Mouse (Mus musculus) ES-CJ7 (cell line): ENCODE data around the gene Tmprss6.

ENCODE experiments used
- DNase-seq: peaks from one replicate; pipeline ENCODE4 v3.0.0; 2011; ENCODE audit warnings: low read depth, low spot score

The Tmprss6 gene

GRCm38 (mm10) chr15:78468379-78468937, at the start of gene Tmprss6:
Gene Tmprss6, minus strand, starts transcription at chr15:78468634.
- no peak for DNase-seq

DNA sequence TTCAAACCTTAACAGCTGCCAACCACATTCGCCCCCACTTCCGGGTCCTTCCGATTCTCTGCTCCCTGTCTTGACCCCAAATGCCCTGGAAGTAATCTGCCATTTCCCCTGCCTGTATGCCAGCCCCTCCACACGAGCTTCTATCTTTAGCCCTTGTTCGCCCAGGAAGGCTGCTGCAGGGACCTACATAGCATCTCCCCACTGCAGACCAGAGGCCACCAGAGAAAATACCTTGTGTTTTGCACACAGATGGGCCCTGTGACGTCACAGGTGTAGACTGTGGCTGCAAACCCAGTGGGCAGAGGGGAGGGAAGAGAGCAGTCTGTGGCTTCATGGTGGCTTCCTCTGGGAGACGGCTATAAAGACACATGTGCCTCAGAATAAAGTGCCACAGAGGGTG, 49.8 kb upstream of the Tmprss6 start:
- DNase-seq: no peak

DNA sequence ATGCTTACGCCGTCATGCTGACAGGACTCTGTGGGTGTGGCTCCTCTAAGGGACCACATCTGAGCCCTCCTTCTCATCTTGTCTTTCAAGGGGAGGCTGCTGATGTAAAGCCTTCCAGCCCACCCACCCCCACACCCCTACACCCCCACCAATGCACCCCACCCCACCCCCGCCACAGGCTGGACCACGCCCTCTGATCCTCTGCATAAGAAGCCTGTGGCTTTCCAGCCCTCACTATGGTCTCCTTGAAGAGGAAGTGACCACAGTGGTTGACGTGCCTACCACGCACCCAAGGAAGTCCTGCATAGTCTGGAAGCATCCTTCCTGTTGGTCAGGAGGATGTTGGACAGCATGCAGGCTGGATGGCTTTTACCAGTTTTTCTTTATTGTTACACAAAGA, 47.3 kb upstream of the Tmprss6 start:
- no peak for DNase-seq

DNA sequence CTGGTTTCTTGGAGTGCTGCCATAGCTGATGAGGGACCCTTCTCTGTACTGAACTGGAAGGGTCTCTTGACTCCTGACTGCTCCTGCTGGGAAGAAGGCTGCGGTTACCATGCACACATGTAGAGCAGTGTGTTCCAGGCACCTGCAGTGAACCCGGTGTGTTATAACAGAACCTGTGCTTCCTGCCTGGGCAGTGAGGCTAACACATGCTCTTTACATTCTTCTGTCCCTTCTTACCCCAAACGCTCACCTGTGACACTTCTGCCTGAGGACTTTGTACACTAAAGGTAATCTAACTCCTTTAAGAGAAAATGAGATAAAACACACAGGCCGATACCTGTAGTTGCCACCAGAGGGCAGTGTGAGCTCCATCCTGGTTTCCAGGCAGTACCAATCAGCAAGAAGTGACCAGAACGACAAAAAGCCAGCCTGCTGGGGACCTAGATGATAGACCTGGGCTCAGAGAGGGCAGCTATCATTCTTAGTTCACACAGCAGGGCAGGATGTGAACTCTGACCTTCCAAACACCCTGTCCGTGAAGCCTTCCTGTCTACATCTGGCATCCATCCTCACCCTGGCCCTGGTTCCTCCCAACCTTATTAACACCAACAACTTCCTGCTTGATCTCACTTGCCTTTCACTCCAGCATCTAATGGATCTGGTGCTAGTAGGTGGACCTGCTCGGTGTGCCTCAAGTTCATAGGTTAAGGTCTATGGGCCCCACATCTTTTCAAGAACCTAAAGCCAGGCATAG, 46.1 kb upstream of the Tmprss6 start:
- peak; percentile 67 for DNase-seq

DNA sequence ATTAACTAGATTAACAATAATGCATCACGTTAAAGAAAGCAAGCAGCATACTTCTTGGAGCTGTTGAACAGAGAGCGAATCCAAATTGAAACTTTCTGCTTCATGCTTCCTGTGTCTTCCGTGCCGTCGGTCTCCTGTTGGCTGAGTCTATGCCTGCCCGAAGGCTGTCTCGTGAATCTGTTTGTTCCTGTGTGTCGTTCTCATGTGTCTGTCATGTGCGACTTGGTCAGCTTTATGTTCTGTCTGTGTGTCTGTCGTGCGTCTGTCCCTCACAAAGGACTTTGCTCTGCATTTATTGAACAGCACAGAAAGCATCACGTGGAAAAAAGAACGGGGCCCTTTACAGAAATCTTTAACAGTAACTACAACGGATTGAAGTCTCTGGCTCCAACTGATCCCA, 44.6 kb upstream of the Tmprss6 start:
- DNase-seq: no peak

DNA sequence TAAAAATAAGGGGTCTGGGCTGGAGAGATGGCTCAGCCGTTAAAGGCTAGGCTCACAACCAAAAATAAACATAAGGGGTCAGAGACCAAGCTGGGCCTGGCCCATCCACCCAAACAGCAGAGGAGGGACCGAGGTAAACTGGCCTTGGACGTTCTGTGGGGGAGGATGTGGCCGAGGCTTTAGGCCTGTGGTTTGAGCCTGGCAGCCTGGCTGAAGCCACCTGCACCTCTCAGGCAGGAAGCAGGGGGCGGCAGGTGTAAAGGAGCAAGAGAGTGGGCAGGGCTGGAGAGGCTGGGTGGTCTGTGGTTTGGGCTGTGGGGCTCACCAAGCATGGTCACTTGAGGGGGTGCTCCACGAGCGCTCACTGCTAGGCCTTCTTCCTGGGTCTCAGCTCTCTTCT, 43.5 kb upstream of the Tmprss6 start:
- no peak for DNase-seq

GRCm38 (mm10) chr15:78510736-78511135, 42.3 kb upstream of the Tmprss6 start:
- no peak for DNase-seq

DNA sequence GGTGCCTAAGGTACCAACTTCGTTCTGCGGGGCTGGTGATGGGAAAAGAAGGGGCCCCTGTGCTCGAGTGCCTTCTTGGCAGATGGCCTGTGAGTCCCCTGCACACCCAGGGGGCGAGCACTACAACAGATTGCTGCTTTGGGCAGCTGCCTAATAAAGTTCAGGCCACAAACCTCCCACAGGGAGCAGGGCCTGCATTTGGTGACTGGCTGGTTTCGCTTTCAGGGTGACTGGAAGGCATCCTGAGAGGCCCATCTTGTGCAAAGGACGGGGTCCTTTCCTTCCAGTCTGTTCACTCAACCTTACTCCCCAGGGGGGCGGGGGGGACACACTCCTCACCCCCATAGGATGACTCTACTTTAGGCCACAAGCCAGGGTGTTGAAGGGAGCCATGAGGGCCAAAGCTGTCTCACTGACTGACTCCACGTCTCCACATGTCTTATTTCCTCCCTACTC, 41.7 kb upstream of the Tmprss6 start:
- no peak for DNase-seq

DNA sequence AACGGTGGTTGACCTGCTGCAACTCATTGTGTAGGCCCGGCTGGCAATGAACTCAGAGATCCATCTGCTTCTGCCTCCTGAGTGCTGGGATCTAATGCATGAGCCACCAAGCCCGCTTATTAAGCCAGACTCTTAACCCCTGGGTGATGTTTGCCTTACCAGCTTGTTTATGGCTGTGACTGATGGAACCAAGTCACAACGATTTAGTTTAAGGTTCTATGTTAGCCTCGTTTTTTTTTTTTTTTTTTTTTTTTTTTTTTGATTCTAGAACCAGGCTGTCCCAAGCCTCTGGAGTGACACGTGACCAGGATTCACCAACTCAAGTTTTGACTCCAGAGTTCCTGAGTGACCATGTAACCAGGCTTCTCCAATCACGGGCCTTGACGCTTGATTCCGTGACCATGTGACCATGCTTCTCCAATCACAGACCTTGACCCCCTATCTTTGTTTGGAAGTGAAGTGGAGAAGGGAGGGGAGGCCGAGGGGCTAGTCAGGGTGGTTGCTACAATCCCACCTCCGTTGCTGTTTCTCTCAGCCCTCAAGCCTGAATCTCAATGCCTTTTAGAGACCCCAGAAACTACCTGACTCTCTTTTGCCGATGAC, 41.0 kb upstream of the Tmprss6 start:
- DNase-seq: peak; percentile 78

GRCm38 (mm10) chr15:78508443-78508842, 40.0 kb upstream of the Tmprss6 start:
- no peak for DNase-seq

DNA sequence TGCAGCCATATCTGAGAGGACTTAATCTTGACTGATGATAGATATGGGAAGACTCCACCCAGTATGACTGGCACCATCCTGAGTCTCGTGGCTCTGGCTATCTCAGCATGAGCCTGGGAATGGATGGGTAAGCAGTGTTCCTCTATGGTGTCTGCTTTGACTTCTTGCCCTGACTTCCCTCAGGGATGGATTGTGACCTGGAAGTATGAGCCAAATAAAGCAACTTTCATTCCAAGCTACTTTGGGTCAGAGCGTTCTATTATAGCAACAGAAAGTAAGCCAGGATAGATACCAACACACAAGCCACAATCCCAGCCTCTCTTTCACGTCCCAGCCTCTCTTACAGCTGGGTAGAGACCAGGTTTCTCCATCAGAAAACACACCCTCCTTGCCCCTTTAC, 37.1 kb upstream of the Tmprss6 start:
- no peak for DNase-seq

GRCm38 (mm10) chr15:78504816-78505215, 36.4 kb upstream of the Tmprss6 start:
- DNase-seq: no peak

- no peak for DNase-seq
Observed at GRCm38 (mm10) chr15:78504013-78504412, 35.6 kb upstream of the Tmprss6 start.

DNA sequence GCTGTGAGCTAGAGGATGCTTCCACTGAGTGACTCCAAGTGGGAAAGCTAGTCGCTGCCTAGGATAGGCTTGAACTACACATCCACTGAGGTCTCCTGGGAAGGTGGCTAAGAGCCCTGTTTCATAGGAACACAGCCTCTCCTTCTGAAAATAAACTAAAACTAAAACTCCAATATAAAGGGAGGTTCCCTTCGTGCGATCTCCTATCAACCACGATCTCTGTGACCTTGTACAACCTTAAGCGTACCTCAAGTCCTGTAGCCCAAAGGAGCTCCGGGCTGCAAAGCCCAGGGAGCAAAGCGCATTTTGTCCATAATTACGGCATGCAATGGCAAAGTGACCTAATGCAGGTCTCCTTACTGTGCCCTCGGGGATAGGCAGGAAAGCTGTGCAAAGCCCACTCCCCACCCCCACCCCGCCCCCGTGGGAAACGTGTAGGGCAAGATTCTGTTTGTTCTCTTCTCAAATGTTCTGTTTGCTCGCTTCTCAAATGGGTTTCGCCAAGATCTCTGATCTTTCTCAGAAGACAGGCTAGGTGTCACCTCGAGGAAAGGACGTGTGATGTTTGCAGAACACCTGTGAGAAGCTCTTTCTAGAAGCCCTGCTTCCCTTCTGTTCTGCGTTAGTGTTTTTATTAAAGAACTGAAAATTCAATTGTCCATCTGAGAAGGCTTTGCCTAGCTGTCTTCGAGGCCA, 34.2 kb upstream of the Tmprss6 start:
- DNase-seq: no peak

- no peak for DNase-seq
Observed at GRCm38 (mm10) chr15:78494968-78495406, 26.6 kb upstream of the Tmprss6 start, which contains the start of gene Il2rb. Gene Il2rb, minus strand, starts transcription at chr15:78495271.

DNA sequence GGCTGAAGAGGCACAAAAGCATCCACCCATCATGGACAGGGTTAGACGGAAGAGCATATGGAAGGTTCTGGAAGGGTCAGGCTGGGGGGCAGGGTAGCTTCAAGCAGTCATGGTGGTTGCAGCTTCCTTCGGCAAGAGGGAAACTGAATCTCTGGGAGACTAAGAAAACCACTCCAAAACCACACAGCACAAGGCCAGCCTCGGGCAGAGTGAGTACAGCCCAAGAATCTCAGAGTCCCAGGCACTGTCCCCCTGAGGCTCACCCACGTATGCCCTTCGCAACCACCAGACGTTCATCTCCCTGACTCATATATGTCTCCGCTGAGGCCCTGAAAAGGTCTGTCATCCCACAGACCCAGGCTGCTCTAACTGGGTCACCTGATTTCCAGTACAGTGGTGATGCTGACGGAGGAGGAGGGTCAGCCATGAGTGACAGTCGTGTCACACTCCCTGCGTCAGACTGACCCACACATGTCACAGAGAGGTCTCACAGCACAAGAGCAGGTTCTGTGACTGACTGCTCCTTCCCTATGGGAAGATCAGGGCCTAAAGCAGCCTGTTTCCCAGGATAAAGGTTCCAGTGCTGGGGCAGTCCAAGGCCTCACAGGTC, 25.1 kb upstream of the Tmprss6 start:
- DNase-seq: no peak

DNA sequence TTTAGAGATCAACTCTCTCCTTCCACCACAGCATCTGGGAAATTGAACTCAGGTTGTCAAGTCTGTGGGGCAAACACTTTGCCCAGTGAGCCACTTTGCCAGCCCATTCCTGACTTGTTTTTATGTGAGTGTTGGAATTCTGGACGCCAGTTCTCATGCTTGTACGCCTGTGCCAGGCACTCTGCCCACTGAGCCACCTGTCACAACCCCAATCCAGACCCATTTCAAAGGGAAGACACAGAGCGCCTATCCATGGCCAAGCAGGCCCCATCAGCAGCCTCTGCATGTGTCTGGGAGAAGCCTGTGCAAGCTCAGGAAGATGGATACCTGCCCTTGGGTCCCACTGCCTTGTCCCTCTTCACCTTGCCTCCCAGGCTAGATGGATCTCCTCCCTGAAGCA, 22.9 kb upstream of the Tmprss6 start:
- DNase-seq: no peak

DNA sequence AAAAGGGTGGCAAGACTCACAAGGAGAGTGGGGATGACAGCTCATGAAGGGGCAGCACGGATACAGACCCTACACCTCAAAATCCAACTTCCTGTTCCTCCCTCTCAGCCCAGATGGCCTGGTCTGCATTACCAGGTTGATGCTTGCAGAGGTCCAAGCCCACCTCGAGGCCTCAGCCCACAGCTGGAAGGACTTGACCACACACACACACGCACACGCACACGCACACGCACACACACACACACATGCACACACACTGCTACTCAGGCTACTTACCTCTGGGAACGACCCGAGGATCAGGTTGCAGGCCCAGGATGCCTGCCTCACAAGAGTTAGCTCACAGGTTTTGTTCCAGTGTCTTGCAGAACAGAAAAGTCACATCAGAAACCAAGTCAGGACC, 21.5 kb upstream of the Tmprss6 start:
- DNase-seq: no peak

- DNase-seq: no peak
Observed at GRCm38 (mm10) chr15:78489248-78489647, 20.8 kb upstream of the Tmprss6 start.

- no peak for DNase-seq
Observed at GRCm38 (mm10) chr15:78487066-78487465, 18.6 kb upstream of the Tmprss6 start.

GRCm38 (mm10) chr15:78486564-78486963, 18.1 kb upstream of the Tmprss6 start:
- DNase-seq: no peak

DNA sequence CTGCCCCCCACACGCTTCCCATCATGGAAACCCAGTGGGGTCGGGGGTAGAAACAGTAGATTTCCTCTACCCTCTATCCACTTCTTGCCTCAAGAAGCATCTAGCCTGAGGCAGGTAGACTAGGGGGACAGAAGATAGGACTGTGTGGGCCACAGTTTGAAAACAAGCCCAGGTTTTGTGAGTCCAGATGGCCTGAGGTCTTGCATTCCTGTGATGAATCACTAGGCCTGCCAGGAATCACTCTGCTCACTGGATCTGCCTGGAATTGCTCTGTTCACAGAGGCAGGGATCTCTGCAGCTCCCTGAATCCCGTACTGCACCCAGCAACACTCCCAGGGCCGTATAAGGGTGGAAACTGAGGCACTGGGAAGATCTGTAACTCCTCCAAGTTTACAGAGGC, 14.9 kb upstream of the Tmprss6 start:
- DNase-seq: no peak
